Mouse (Mus musculus): Measurements from ENCODE around the gene Fyco1.

The Fyco1 gene

DNA sequence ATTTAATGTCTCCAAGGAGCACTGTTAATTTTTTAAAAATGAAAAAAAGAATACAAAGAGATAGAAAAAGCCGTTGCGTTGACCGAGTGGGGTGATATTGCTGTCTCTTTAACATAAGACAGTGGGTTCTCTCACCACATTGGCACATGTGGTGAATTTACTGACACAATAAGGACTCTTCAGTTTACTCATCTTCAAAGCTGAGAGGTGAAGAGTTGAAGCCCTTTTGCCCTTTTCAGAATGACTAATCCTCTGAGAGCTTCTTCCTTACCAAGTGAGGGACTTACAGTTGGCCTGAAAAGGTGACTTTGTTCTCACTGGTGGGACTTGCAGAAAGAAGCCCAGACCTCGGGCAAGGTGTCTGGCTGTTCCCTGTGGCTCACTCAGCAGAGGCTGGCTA, 110.9 kb downstream of the Fyco1 start:
- DNase-seq (ENCODE audit: low read depth, low spot score): no peak
